Mouse (Mus musculus): ENCODE data around the gene L1cam. TPM values are rescaled to one million over a fixed set of nuclear protein-coding genes. Genes with fewer than 3 reads are reported as not detected.

L1cam gene
- total RNA-seq (2023): 16.2 to 21.5 TPM (median 17.9 TPM) in 4 replicates

DNA sequence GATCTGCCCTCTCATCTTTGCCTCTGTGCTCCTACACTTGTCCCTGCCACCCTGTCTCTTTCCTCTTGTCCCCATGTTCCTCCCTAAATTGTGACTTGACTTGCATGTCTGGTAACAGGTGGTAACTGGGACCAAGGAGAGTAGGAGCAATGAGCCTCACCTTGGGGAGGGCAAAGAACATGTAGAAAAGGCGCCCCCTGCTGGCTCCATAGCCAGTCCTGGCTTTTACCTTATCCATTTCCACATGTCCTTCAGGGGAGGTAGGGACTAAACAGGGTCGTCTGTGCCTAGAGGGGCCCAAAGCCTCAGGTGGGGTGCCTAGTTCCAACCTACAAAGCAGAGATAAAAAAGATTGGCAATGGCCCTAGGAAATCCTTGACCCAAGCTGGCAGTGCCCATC, at the start of gene L1cam:
Gene L1cam (minus strand): TSS at position 387 of the 400 bp plus-strand sequence.

DNA sequence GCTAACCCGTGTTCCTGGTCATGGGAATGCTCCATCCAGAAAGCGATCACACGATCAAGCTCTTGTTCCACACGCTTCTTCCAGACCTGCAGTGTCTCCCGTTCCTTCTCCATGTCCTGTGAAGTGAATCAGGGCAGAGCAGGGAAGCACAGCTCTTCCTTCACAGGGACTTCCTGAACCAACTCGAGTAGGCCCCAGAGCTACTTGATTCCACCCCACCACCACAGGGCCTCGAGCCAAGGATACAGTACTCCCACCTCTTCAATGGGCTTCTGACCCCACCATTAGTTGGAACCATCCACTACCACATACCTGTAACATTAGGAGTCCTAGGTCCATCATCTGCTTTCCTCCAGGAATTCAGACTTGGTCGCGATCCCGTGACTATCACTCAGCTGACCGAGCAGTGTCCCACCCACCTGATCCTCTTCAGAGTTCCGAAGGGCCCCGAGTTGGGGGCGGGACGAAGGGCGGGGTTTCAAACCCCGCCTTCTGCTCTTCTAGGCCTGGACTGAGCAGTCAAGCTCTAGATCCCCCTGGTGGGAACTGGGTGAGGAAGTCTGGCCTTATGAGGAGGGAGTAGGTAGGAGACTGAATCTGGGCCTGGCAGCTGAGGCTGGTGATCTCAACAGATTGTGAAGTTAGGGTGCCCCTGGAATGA, 34.6 kb upstream of the L1cam start, which contains the start of gene Renbp:
Gene Renbp (minus strand): TSS at position 449 of the 661 bp plus-strand sequence.

DNA sequence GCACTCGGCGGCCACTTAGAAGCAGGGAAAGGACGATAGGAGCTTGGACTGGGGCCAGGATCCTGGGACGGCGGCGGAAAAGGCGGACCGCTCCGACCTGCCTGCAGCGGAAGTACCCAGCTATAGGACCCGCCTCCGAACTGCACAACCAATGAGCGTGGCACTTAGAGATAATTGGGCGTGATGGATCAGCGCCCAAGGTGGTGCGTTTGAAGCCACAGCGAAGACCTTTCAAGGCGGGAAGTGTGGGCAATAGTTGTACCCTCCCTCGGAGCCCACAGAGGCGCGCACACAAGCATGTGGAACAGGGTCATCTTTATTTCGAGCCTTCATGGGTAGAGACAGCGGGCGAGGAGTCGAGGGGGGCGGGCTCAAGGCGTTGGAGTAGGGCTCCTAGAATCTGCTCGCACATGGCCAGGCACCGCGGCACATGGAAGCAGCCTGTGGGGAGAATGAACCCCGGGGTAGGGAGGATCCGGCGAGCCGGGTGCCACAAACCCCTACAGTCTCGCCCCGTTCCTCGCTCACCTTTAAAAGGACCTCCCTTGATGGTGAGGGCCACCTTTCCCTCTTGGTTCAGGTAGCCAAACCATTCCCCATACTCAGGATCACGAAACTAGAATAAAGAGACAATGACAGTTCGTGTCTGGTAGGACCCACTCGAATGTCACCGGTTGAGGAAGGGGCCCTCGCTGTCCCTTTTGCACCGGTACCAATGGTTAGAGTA, 26.1 kb upstream of the L1cam start, which contains the start of the genes Arhgap4 and Naa10:
Gene Arhgap4 (minus strand): TSS at position 48 of the 727 bp plus-strand sequence.
Gene Naa10 (minus strand): TSS at position 122 of the 727 bp plus-strand sequence.

DNA sequence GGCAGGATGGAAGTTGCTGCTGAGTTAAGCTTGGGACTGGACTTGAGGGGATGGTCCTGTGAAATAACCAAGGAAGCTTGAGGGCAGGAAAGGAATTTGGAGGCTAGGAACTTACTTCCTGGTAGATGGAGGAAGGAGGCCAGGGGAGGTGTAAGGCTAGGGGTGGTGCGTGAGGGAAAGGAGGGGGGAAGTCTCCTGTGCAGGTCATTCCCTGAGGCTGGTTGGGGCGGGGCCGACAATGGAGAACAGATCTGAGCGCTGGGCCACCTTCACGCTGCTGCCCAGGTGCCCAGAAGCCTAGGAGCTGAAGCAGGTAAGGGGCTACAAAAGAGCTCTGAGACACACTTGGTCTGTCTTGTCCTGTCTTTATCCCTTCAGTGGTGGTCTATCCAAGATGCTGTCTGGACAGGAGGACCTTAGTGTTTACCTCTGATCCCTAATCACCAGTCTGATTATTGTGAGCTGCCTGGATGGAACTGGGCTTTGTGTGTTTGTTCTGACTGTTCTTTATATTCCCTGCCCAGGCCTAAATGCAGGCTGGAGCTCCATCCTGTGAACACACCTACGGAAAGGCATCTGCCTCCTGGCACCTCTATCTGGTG, 4.3 kb downstream of the L1cam start, which contains the start of gene Avpr2:
Gene Avpr2 (plus strand): TSS at position 552 of the 602 bp plus-strand sequence.

DNA sequence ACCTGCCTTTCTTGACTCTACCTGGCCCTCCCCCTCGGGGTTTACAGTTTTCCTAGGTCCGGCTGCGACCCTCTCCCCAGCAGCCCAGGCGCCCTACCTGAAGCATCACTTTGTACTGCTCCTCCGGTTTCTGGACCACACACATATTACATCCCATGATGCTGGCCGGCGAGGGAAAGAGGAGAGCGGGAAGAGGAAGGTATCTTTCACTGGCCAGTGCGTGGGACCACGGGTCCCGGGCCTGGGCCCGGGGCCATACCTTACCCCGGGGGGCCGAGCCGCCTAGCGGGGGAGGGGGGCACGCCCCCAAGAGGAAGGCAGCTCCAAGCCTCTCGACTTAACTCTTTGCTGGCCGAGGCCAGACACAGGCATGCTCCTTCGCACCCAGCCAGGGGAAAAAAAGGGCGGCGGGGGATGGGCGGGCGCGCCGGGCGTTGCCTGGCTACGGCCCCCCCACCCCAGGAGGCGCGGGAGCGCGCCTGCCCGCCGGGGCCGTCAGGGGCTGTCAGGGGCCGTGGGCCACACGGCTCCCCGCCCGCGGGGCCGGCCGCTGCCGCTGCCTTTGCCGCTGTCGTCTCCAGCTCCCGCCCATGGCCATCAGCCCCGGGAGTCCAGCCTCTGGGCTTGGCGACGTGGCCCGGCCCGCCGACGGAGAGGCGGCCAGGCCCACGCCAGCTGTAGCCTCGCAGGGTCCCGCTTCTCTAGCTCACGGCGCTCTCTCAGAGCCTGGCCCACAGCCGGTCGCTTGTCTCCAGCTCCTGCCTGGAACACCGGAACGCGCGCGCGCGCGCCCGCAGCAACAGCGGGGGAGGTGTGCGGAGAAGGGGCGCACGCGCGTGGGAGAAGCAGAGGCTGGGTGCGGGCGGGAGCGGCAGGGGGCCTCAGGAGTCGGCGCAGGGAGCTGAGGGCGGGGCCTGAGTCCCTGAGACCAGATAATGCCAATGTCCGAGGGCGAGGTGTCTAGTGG, 71.4 kb downstream of the L1cam start, which contains the start of gene Pdzd4:
Gene Pdzd4 (minus strand): TSS at position 785 of the 967 bp plus-strand sequence.

Other genes starting within 250 kb of the L1cam start
- 1.1 TPM in 1 of 4 replicates, not detected in the others for gene Pnck, start 236.0 kb downstream of the L1cam start, total RNA-seq (2023)
- 0.64 to 1.6 TPM in 2 of 4 replicates, not detected in the others for gene Slc6a8, start 223.0 kb downstream of the L1cam start, total RNA-seq (2023)
- gene Bcap31, start 179.9 kb downstream of the L1cam start, total RNA-seq (2023): 127 to 144 TPM (median 136 TPM) in 4 replicates
- 67.1 to 75.5 TPM (median 69.5 TPM) in 4 replicates for gene Abcd1, start 179.5 kb downstream of the L1cam start, total RNA-seq (2023)
- gene Plxnb3, start 139.0 kb downstream of the L1cam start, total RNA-seq (2023): 0.09 TPM in 1 of 4 replicates, not detected in the others
- 162 to 174 TPM (median 166 TPM) in 4 replicates for gene Srpk3, start 121.7 kb downstream of the L1cam start, total RNA-seq (2023)
- gene Idh3g, start 109.2 kb downstream of the L1cam start, total RNA-seq (2023): 144 to 159 TPM (median 154 TPM) in 4 replicates
- 126 to 139 TPM (median 134 TPM) in 4 replicates for gene Ssr4, start 109.1 kb downstream of the L1cam start, total RNA-seq (2023)
- gene Pdzd4, start 71.1 kb downstream of the L1cam start, total RNA-seq (2023): 0.52 to 1.3 TPM (median 0.90 TPM) in 4 replicates
- 0.21 TPM in 1 of 4 replicates, not detected in the others for gene Avpr2, start 4.0 kb downstream of the L1cam start, total RNA-seq (2023)
- 327 to 363 TPM (median 346 TPM) in 4 replicates for gene Arhgap4, start 25.8 kb upstream of the L1cam start, total RNA-seq (2023)
- 47.6 to 57.0 TPM (median 52.9 TPM) in 4 replicates for gene Naa10, start 25.8 kb upstream of the L1cam start, total RNA-seq (2023)
- 36.1 to 45.6 TPM (median 43.1 TPM) in 4 replicates for gene Renbp, start 34.7 kb upstream of the L1cam start, total RNA-seq (2023)
- gene Hcfc1, start 70.3 kb upstream of the L1cam start, total RNA-seq (2023): 107 to 120 TPM (median 111 TPM) in 4 replicates
- gene Irak1, start 127.8 kb upstream of the L1cam start, total RNA-seq (2023): 179 to 208 TPM (median 199 TPM) in 4 replicates
- not detected in 4 replicates for gene Opn1mw, start 231.4 kb upstream of the L1cam start, total RNA-seq (2023)
- gene Mecp2, start 239.3 kb upstream of the L1cam start, total RNA-seq (2023): 45.7 to 54.8 TPM (median 49.6 TPM) in 4 replicates

Data from B cell, adult 62 days (primary cell).